Mouse (Mus musculus): ENCODE data around the gene Ttn.

GRCm38 (mm10) chr2:76658551-76658950, 323.8 kb downstream of the Ttn start:
- TF ChIP-seq CTCF (IDR thresholded peaks at IDR 0.05; ENCODE audit: low read depth, low read length) = no peak
- no peak for TF ChIP-seq POLR2AphosphoS5 (IDR thresholded peaks at IDR 0.05; ENCODE audit: insufficient replicate concordance, low read depth, low read length)
- no peak for TF ChIP-seq GATA2 (IDR thresholded peaks at IDR 0.05; ENCODE audit: borderline replicate concordance, low read depth, low read length)
- TF ChIP-seq TAL1 (conservative IDR thresholded peaks at IDR 0.05; ENCODE audit: low read depth, low read length) = no peak
